ENCODE assay signal across 20 mouse cellular contexts in genomic region chr8:120042542-120043312, GRCm38 (mm10). TPM values are rescaled to one million over a fixed set of nuclear protein-coding genes. Genes with fewer than 3 reads are reported as not detected.
DNase-seq lines count a peak whose midpoint lies in the region; ATAC-seq lines count a peak whose summit lies in the region.
"Had no signal": no experiment of that assay in that cellular context is flagged by ENCODE, and none has a peak within 500 bp of the region (broad histone marks: within the 10 kb centered on the region; RNA-seq: fewer than 3 reads in every experiment).

No protein-coding gene starts in this region.

- peak; percentile 59; the same call in 1 of the 2 replicates for ATAC-seq in liver, embryonic 13.5 days (ENCODE audit: low read depth)

- no peaks in the 10 kb centered on the region for H3K36me3 ChIP-seq in liver, embryonic 13.5 days
- H3K36me3 ChIP-seq: forebrain, embryonic 12.5 days; heart, embryonic 12.5 days; hindbrain, embryonic 15.5 days; limb, embryonic 10.5 days had no signal

- peaks cover 23% of the 10 kb centered on the region for H3K4me1 ChIP-seq in liver, embryonic 13.5 days (replicated peaks)

- H3K9ac ChIP-seq in liver, embryonic 13.5 days, result no peak overlapping the region
- H3K9ac ChIP-seq: forebrain, embryonic 12.5 days; heart, embryonic 12.5 days; hindbrain, embryonic 15.5 days had no signal

- H3K4me3 ChIP-seq in liver, embryonic 13.5 days (replicated peaks), result no peak overlapping the region
- H3K4me3 ChIP-seq: forebrain, embryonic 12.5 days; heart, embryonic 12.5 days; hindbrain, embryonic 15.5 days; layer of hippocampus, adult 2 months; left cerebral cortex, adult 2 months; limb, embryonic 10.5 days had no signal

- peak; percentile 63 to 82 for DNase-seq in adrenal gland, adult (ENCODE audit: inconsistent age in 2 of 2, low spot score in 1 of 2)
- no peak for DNase-seq in adrenal gland, adult 18-20 months (ENCODE audit: low spot score in 2 of 2)
- DNase-seq in urinary bladder, postnatal 14 days (ENCODE audit: low spot score), result peak; percentile 20
- DNase-seq in urinary bladder, postnatal 25 days (ENCODE audit: low spot score), result no peak
- DNase-seq in liver, embryonic 13.5 days, result no peak
- peak; percentile 55 for DNase-seq in yolk sac, embryonic 10.5 days (ENCODE audit: low spot score)
- no peak for DNase-seq in thymus, postnatal 4 days
- no peak for DNase-seq in left cerebral cortex, adult 11 months (ENCODE audit: low spot score)
- DNase-seq: cerebellum, adult 9-10 months; embryo, embryonic 11 days; gastrocnemius, postnatal 36 days; kidney, adult 11 months; midbrain, embryonic 14.5 days had no signal

- whole genome bisulfite sequencing in liver, embryonic 13.5 days (ENCODE audit: insufficient replicate concordance), result 39% methylated on average over 10 of the region's 10 CpGs

- no peaks in the 10 kb centered on the region for H3K9me3 ChIP-seq in liver, embryonic 13.5 days (replicated peaks)
- H3K9me3 ChIP-seq: forebrain, embryonic 12.5 days; hindbrain, embryonic 15.5 days; limb, embryonic 10.5 days had no signal

- H3K27ac ChIP-seq in liver, embryonic 13.5 days, result peak overlapping the region; percentile 23
- H3K27ac ChIP-seq: forebrain, embryonic 12.5 days; hindbrain, embryonic 15.5 days; kidney, postnatal 0 days; layer of hippocampus, adult 2 months; left cerebral cortex, adult 2 months; limb, embryonic 10.5 days had no signal

- no peaks in the 10 kb centered on the region for H3K27me3 ChIP-seq in liver, embryonic 13.5 days
- H3K27me3 ChIP-seq: forebrain, embryonic 12.5 days; hindbrain, embryonic 15.5 days had no signal

- H3K4me2 ChIP-seq in liver, embryonic 13.5 days, result no peak overlapping the region
- H3K4me2 ChIP-seq: forebrain, embryonic 12.5 days; heart, embryonic 12.5 days; hindbrain, embryonic 15.5 days had no signal

RNA-seq across cellular contexts. Expression of gene Crispld2, which starts 50.5 kb away (rescaled TPM):
- 10 to 100 TPM in 1 of 2 experiments, 1 to 10 TPM in 1; 9.5 to 12.8 TPM for total RNA-seq in adrenal gland, adult 18-20 months (2021)
- 0.74 and 0.80 TPM in 2 replicates for polyA plus RNA-seq in liver, embryonic 13.5 days (2015; fragmentation: Nextera tagmentation; extraction: Ambion mirVana)

RNA-seq across cellular contexts. Expression of gene Zdhhc7, which starts 58.6 kb away (rescaled TPM):
- 10 to 100 TPM; 39.5 to 57.7 TPM for total RNA-seq in adrenal gland, adult 18-20 months (2021)
- polyA plus RNA-seq in liver, embryonic 13.5 days (2015; fragmentation: Nextera tagmentation; extraction: Ambion mirVana), result 16.3 and 17.1 TPM in 2 replicates

Comparison
In these comparisons a context has a peak if more than half of its experiments do, and no peak if none do; other contexts are left out.
1. DNase-seq: peak in adrenal gland, adult (2 of 2), urinary bladder, postnatal 14 days (single experiment) and yolk sac, embryonic 10.5 days (single experiment); none in adrenal gland, adult 18-20 months (0 of 2), urinary bladder, postnatal 25 days (single experiment), liver, embryonic 13.5 days (single experiment), thymus, postnatal 4 days (single experiment) and left cerebral cortex, adult 11 months (single experiment).